Mouse (Mus musculus): Measurements from ENCODE around the gene Ttc4.

DNA sequence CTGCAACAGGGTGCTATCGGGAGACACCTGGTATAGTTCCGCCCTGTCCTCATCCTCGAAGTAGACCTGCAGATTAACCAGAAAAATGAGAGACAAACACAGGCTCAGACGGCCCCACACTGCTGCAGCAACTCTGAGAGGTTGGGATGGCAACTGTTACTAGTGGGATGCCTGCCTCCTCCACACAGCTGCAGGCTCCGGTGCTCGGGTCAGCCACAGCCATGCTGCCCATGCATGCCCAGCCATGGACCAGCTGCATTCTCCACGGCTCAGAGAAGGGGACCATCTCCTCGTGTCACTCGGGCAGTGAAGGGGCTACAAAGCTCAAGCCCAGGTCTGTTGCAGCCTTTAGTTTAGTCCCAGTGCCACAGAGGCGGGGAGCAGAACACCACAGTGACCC, 13.1 kb downstream of the Ttc4 start:
- TF ChIP-seq CTCF (conservative IDR thresholded peaks at IDR 0.05; ENCODE audit: insufficient read depth, insufficient read length, low read depth, low read length), result no peak
- TF ChIP-seq POLR2A (IDR thresholded peaks at IDR 0.05; ENCODE audit: low read depth, low read length), result no peak

Data from kidney, adult 2 months (tissue).